Mouse (Mus musculus) testis, adult 2 months (tissue): ENCODE measurements around the gene Car5a. TPM values are rescaled to one million over a fixed set of nuclear protein-coding genes. Genes with fewer than 3 reads are reported as not detected.
A peak's percentile ranks its signal among the peaks of the same experiment; 100 is the strongest.

Experiments
- H3K27ac ChIP-seq: fragments of 200-500 bp; 2 replicates; pipeline ENCODE4 v1.5.1; 2012; ENCODE audit warnings: low read depth, low read length; ENCODE audit not compliant: control insufficient read depth, insufficient read depth
- H3K27me3 ChIP-seq: fragments of 200-500 bp; 2 replicates; pipeline ENCODE4 v1.6.1; 2012; ENCODE audit warnings: mild to moderate bottlenecking, low read length, moderate library complexity; ENCODE audit not compliant: control insufficient read depth, insufficient read depth
- H3K36me3 ChIP-seq: fragments of 200-500 bp; 2 replicates; pipeline ENCODE4 v1.6.1; 2012; ENCODE audit warnings: mild to moderate bottlenecking, low read length; ENCODE audit not compliant: control insufficient read depth, insufficient read depth
- H3K4me1 ChIP-seq: fragments of 200-500 bp; 2 replicates; pipeline ENCODE4 v1.6.1; 2012; ENCODE audit warnings: low read length; ENCODE audit not compliant: control insufficient read depth, insufficient read depth
- H3K4me3 ChIP-seq: fragments of 200-500 bp; 2 replicates; pipeline ENCODE4 v1.5.1; 2012; ENCODE audit warnings: low read depth, mild to moderate bottlenecking, low read length, moderate library complexity, mixed read lengths; ENCODE audit not compliant: control insufficient read depth
- CTCF ChIP-seq: fragments of 200-500 bp; IDR thresholded peaks from 2 replicates; pipeline ENCODE4 v1.5.1; 2012; ENCODE audit warnings: low read depth, mild to moderate bottlenecking, inconsistent platforms, low read length, moderate library complexity; ENCODE audit not compliant: control insufficient read depth, insufficient read depth, insufficient replicate concordance
- POLR2A ChIP-seq: fragments of 200-500 bp; IDR thresholded peaks from 2 replicates; pipeline ENCODE4 v1.6.1; 2012; ENCODE audit warnings: low read depth, mild to moderate bottlenecking, inconsistent platforms, low read length, moderate library complexity; ENCODE audit not compliant: control insufficient read depth
- polyA plus RNA-seq: library from polyadenylated mRNA; depleted of rRNA; stranded (reverse); fragments of >200 nt; gene quantifications from 2 replicates; pipeline ENCODE4 v1.2.3, GENCODE M21; 2012

Gene Car5a
- polyA plus RNA-seq, 1 experiment = not detected

- H3K36me3 ChIP-seq = peaks cover 3% of the 10 kb centered on the region; the same call in 1 of the 2 replicates
- H3K4me3 ChIP-seq = no peak overlapping the region
- H3K27me3 ChIP-seq = no peaks in the 10 kb centered on the region
- no peak overlapping the region for H3K27ac ChIP-seq
- peaks cover 9% of the 10 kb centered on the region for H3K4me1 ChIP-seq
- TF ChIP-seq CTCF (no peak), POLR2A (no peak)
Measured at GRCm38 (mm10) chr8:121978670-121979069, 34.0 kb upstream of the Car5a start.

- no peaks in the 10 kb centered on the region for H3K27me3 ChIP-seq
- H3K36me3 ChIP-seq = peaks cover 3% of the 10 kb centered on the region; the same call in 1 of the 2 replicates
- H3K27ac ChIP-seq = no peak overlapping the region; the same call in 1 of the 2 replicates
- H3K4me3 ChIP-seq = no peak overlapping the region
- TF ChIP-seq CTCF (peak; percentile 47; the same call in 1 of the 2 replicates), POLR2A (no peak)
- peaks cover 9% of the 10 kb centered on the region for H3K4me1 ChIP-seq
Measured at GRCm38 (mm10) chr8:121977819-121978590, 33.3 kb upstream of the Car5a start.

GRCm38 (mm10) chr8:121973906-121974305, 29.2 kb upstream of the Car5a start:
- TF ChIP-seq POLR2A = no peak
- TF ChIP-seq CTCF = no peak
- Histone ChIP-seq H3K36me3 (peaks cover 2% of the 10 kb centered on the region; the same call in 1 of the 2 replicates), H3K4me3 (no peak overlapping the region), H3K27ac (no peak overlapping the region), H3K27me3 (no peaks in the 10 kb centered on the region), H3K4me1 (peaks cover 6% of the 10 kb centered on the region; the same call in 1 of the 2 replicates)

GRCm38 (mm10) chr8:121971488-121972058, 26.9 kb upstream of the Car5a start:
- H3K4me1 ChIP-seq = peaks cover 12% of the 10 kb centered on the region
- no peaks in the 10 kb centered on the region for H3K27me3 ChIP-seq
- TF ChIP-seq POLR2A = no peak
- TF ChIP-seq CTCF = no peak
- H3K27ac ChIP-seq = no peak overlapping the region
- H3K4me3 ChIP-seq = no peak overlapping the region
- peaks cover 2% of the 10 kb centered on the region; the same call in 1 of the 2 replicates for H3K36me3 ChIP-seq

- no peaks in the 10 kb centered on the region for H3K27me3 ChIP-seq
- no peak overlapping the region for H3K27ac ChIP-seq
- H3K4me3 ChIP-seq = no peak overlapping the region
- H3K4me1 ChIP-seq = peaks cover 12% of the 10 kb centered on the region
- no peak for TF ChIP-seq CTCF
- TF ChIP-seq POLR2A = no peak
- H3K36me3 ChIP-seq = 0 out of 2 replicates have a peak, but pooled peaks cover 2% of the 10 kb centered on the region
Measured at GRCm38 (mm10) chr8:121970225-121970624, 25.5 kb upstream of the Car5a start.

- TF ChIP-seq CTCF = no peak
- no peak for TF ChIP-seq POLR2A
- no peaks in the 10 kb centered on the region for H3K36me3 ChIP-seq
- no peaks in the 10 kb centered on the region for H3K27me3 ChIP-seq
- H3K4me1 ChIP-seq = peaks cover 12% of the 10 kb centered on the region
- peak overlapping the region; percentile 35 for H3K27ac ChIP-seq
- H3K4me3 ChIP-seq = no peak overlapping the region
Measured at GRCm38 (mm10) chr8:121968542-121968941, 23.8 kb upstream of the Car5a start.

GRCm38 (mm10) chr8:121967977-121968376, 23.3 kb upstream of the Car5a start:
- Histone ChIP-seq H3K4me3 (no peak overlapping the region), H3K27ac (peak overlapping the region; percentile 35), H3K27me3 (no peaks in the 10 kb centered on the region), H3K36me3 (no peaks in the 10 kb centered on the region), H3K4me1 (peaks cover 12% of the 10 kb centered on the region)
- TF ChIP-seq POLR2A = no peak
- no peak for TF ChIP-seq CTCF
